Mouse (Mus musculus): ENCODE data around the gene Pcyt2.

GRCm38 (mm10) chr11:120581490-120582267, 36.1 kb downstream of the Pcyt2 start, which contains the start of gene Arhgdia:
- TF ChIP-seq ZNF384 (IDR thresholded peaks at IDR 0.05; ENCODE audit: low read depth, low read length) (no peak), KAT2A (conservative IDR thresholded peaks at IDR 0.05; ENCODE audit: low read depth, low read length) (no peak; the same call in 1 of the 2 replicates), POLR2AphosphoS5 (IDR thresholded peaks at IDR 0.05; ENCODE audit: borderline replicate concordance, low read depth, low read length) (0 out of 2 replicates have a peak, but pooled peaks have one; percentile 29), CTCF (IDR thresholded peaks at IDR 0.05 in 2 of 3, conservative IDR thresholded peaks at IDR 0.05 in 1 of 3; ENCODE audit: control insufficient read depth in 1 of 3, insufficient read depth in 1 of 3, low read depth in 2 of 3, low read length in 3 of 3, poor library complexity in 1 of 3, severe bottlenecking in 1 of 3) (peak in 2 of 3 experiments; percentile 8 to 44; a peak in 4 of 6 replicates), RCOR1 (IDR thresholded peaks at IDR 0.05; ENCODE audit: low read depth, low read length) (peak; percentile 68; the same call in 1 of the 2 replicates), MYB (IDR thresholded peaks at IDR 0.05; ENCODE audit: low read depth, low read length) (no peak), POLR2A (IDR thresholded peaks at IDR 0.05; ENCODE audit: control insufficient read depth in 1 of 2, insufficient read depth in 1 of 2, low read depth in 1 of 2, low read length in 2 of 2, poor library complexity in 1 of 2) (peak; percentile 79 to 89), ELF1 (IDR thresholded peaks at IDR 0.05; ENCODE audit: low read depth, low read length) (peak; percentile 99)

Data from MEL (cell line).